Mouse (Mus musculus) gastrocnemius, postnatal 25 days (tissue): Measurements from ENCODE around the gene Ago4. TPM values are rescaled to one million over a fixed set of nuclear protein-coding genes. Genes with fewer than 3 reads are reported as not detected.
"Not testable (repeated sequence)": the region's sequence is repeated elsewhere in the genome, so short reads cannot be mapped to it uniquely, and the experiment has no call there.

Experiments
- DNase-seq: peaks from one replicate; pipeline ENCODE4 v3.0.0; 2022
- long read RNA-seq, 2 experiments: library from polyadenylated mRNA; stranded (forward); transcript quantifications; one replicate each; pipeline ENCODE4 v2.0.0; 2021
- total RNA-seq, 2 experiments: library from RNA; stranded (reverse); gene quantifications; 1 replicate in 1 of 2; 2 replicates in 1 of 2; pipeline ENCODE4 v1.2.3; 2021

Gene Ago4
- 1 to 10 TPM; 4.4 to 5.1 TPM for total RNA-seq
- long read RNA-seq, experiment 1, partial matches to known transcripts = 0 of 1 reads
- long read RNA-seq, experiment 1, other reads (novel, unspliced or antisense) = 1 of 1 reads
- long read RNA-seq, experiment 2, partial matches to known transcripts = 5 of 7 reads
- long read RNA-seq, experiment 2, other reads (novel, unspliced or antisense) = 2 of 7 reads

DNA sequence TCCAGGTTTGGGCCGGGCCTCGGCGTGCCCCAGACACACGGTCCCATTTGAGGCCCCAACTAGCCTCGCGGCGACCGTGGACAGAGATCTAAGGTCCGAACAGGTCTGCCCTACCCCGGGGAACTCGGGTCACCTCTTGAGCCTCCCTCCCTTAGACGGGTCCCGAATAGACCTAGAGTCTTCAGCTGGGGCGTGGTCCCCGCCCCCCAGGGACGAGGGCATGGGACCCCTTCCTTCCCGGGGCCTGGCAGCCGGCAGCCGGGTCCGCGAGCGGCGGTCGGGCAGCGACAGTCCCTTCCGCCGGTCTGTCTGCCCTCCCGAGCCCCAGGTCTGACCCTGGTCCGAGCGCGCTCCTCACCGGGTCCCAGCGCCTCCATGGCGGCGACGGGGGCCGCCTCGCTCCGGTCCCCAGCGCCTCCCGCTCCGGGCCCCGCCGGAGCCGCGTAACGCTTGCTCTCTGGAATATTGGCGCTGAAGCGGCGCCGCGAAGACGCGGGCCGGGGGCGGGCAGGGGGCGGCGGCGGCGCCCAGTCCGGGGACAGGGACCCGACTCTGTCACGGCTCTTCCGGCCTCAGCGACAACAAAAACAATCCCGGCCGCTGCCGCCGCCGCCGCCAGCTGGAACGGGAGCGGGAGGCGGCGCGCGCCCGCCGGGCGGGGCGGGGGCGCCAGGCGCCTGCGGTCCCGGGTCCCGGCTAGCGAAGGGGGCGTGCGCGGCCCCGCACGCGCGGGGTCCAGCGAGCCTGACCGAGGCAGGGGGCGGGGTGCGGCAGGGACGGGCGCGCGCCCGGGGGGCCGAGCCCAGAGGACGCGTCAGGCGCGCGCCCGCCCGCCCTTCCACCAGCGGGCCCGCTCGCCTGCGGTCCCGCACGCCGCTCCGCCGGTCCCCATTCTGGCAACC is at the start of gene Ago4:
TSS of gene Ago4 (minus strand) at position 646 of the 902 bp plus-strand sequence.
- peak; percentile 67 for DNase-seq

DNA sequence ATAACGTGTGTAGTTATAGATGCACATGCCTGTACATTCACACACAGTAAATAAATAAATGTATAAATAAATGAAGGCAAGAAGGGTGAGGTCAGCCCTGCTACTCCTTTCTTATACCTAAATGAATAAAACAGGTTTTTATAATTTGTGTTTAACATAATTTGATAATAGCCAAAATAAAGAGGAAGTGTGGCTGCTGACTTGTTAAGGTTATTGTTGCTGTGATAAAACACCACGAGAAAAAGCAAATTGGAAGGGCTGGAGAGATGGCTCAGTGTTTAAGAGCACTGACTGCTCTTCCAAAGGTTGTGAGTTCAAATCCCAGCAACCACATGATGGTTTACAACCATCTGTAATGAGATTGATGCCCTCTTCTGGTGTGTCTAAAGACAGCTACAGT is 45.8 kb upstream of the Ago4 start:
- no peak for DNase-seq

DNA sequence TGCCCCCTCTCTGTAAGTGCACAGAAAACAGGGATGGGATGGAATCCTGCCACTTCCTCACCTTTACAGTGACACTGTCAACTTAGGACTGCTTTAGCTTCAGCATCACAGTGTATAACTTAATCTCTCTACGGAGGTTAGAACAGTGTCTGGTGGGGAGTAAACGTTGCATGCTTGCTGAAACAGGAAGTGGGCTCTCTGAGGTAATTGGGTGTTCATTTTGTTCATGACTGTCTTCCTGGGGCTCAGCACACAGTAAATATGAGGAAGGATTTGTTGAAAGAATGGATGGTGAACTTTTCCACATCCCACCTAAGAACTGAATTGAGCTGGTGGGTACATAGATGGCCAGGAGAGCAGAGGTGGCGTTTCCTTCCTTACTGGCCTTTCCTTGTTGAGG is 44.6 kb upstream of the Ago4 start:
- DNase-seq = no peak

DNA sequence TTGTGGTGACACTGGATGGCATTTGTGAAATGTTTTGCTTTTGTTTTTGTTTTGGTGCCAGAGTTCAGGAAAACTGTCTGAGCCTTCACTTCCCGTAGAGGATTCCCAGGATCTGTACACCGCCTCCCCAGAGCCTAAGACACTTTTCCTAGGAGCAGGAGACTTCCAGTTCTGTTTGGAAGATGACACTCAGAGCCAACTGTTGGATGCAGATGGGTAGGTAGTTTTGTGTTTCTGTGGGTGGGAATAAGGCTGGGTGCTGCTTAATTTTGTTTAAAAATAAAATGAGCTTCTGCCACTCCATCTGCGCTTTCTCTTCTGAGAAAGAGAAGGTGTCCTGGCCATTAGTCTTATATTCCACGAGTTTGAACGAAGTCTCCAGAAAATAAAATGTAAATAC is 43.0 kb upstream of the Ago4 start:
- DNase-seq = no peak

DNA sequence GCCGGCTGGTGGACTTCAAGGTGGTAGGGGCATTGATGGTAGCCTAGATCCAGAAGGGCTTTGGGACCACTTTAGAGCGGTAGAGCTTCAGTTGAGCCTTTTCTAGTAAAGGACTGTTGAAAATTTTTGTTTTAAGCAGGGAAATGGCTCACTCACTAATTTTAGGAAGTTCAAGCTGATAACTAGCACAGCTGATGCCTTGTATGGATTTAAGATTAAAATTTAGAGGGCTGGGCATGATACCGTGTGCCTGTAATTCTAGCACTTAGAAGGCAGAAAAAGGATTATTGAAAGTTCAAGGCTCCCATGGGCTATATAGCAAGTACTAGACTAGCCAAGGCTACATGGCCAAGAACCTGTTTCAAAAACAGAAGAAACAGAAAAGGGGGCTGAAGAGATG is 36.5 kb upstream of the Ago4 start:
- DNase-seq = no peak

DNA sequence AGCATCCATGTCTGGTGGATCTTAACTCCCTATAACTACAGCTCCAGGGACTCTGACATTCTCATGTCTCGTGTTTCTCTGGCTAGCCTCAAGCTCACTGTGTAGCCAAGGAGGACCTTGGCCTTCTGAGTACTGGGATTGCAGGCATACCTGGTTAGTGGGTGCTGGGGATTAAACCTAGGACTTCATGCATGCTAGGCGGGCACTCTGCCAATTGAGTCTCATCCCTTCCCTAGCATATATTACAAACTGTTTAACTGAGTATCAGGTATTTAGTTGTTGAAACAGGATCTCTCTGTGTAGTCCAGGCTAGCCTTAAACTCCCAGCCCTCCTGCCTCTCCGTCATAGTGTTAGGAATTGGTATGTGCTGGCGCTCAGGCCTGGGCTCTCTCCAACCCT is 34.0 kb upstream of the Ago4 start:
- DNase-seq = no peak

DNA sequence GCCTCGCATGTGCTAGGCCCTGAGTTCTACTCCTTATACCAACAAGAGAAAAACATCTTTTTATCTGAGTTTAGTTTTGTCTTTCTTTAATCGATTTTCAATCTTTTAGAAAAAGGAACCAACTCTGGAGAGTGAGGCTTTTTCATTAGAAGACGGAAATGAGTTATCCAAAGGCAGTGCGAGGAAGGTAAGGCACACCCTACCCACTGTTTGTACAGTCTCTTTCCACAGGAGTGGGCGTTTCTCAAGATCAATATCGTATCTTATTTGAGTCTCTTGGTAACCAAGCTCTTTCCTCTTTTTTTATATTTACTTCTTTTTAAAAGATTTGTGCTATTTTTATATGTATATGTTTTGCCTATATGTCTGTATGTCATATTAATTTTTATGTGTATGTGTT is 30.5 kb upstream of the Ago4 start:
- DNase-seq = no peak

DNA sequence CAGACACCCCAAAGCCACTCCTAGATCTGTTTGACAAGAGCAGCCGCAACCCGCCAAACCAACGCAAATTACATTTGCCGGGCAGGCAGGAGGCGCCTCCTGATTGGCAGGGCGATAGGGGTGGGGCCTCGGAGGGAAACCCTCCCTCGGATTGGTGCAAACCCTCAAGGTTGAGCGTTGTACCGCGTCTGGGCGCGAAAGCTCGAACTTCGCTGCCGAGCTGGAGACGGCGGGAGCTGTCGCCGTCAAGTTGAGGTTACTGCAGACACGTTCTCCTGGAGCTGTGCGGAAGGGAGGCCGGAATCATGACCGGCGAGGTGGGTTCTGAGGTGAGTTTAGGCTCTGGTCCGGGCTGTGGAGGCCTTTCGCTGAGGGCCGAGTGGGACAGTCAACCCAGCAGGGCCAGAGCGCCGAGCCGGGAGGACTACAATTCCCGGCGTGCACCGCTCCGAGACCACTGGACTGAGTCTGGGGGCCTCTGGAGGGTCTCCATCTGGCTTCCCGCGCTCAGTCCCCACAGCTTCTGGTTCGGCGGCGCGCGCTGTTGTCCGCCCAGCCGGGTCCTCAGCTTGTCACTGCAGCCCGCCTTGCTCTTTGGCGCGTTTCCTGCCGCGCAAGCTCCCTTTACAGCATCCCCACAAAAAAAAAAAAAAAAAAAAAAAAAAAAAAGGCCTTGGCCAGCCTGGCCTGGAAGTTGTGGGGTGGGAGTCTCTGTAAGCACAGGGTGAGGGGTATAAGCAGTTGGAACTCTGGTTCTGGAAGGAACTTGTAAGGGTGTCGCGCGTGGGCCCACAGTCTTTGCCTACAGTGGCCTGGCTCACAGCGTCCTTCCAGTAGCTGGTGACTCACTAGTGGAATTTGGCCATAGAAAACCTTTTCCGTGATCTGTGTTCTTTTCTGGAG is 23.8 kb upstream of the Ago4 start, which contains the start of gene Clspn:
TSS of gene Clspn (plus strand) at position 127 of the 903 bp plus-strand sequence.
- peak; percentile 83 for DNase-seq

DNA sequence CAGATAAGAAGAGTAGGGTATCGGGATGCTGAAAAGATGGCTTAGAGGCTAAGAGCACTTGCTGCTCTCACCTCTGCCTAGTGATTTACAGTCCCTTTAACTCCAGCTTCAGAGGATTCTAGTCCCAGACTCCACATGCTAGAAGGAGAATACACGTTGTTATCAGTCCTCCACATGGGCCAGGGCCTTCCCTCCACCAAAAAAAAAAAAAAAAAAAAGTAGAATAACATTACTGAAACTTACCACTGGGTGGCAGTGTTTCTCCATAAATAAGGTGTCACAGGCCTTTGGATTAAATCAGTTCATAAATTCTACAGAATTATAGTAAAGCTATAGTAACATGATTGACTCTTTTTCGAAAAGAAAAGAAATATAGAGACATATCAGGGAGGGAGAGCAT is 21.2 kb upstream of the Ago4 start:
- no peak for DNase-seq

DNA sequence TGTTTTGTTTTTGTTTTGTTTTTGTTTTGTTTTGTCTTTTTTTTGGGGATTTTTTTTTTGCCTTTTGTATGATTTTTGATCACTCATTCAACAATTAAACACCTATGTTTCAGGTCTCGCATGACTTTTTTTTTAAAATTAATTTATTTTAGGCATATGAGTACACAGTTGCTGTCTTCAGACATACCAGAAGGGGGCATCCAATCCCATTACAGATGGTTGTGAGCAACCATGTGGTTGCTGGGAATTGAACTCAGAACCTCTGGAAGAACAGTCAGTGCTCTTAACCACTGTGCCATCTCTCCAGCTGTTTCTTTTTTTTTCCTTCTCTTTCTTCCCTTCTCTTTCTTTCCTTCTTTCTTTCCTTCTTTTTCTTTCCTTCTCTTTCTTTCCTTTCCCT is 20.4 kb upstream of the Ago4 start:
- no peak for DNase-seq

DNA sequence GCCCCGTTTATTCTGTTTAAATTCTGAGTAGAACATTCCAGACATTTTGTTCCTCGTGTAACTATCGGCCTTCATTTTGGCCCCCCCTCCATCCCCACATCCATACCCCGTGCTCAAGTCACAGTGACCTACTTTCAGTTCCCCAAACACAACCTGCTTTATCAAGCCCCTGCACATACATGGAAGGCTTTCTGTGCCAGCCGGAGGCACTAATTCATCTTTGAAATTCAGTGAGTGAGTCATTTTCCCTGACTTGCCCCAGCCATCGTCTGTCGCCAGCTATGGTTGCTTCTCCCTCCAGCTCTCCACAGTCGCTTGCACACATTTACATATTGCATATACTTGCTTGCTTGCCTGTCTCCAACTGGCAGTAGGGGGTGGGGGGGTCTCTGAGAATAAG is 19.8 kb upstream of the Ago4 start:
- no peak for DNase-seq

DNA sequence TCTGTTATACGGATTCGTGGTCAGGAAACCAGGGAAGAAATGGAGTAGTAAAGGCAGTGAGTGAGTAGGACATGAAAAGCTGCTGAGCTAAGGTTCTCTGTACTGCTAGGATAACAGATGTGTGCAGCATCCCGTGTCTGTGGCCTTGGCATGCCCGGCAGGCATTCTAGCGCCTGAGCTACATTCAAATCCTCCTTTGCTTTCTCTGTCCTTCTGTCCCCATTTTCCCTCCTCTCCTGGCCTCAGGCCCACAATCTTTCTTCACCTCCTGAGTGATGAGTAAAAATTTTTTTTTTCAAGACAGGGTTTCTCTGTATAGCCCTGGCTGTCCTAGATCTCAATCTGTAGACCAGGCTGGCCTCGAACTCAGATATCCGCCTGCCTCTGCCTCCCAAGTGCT is 18.9 kb upstream of the Ago4 start:
- no peak for DNase-seq

DNA sequence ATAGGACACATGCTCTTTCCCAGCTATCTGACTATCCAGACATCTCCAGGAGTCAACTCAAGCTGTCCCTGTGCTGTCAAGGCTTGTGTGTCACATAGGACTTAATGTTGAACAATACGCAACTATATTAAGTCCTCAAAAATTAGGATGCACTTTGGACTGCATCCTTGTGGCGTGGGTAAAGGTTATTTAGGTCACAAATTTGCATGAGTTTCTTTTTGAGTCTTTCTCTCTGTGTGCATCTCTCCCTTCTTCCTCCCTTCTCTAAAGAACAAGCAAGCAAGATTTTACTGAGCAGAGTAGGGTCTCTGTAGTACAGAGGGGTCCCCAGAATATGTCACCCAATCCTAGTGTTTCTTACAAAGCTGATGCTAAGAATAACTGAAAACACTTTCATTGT is 12.9 kb upstream of the Ago4 start:
- DNase-seq = no peak

DNA sequence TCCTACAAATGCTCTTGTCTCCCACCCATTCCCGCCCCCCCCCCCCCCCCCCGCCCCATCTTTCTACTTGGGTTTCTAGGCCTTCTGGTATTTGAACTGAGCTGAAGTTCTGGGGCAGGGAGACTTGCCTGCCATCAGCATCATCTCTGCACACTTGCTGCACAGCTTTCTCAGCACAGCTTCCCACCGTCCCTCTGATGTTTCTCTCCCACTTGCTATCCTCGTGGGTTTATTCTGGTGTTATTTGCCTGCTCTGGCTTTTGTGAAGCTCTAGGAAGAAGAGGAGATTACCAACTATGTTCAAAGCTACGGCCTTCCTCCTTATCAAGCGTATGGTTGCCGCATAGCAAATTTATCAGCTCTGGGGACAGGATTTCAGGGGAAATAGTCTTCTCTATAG is 12.4 kb upstream of the Ago4 start:
- DNase-seq = no peak

DNA sequence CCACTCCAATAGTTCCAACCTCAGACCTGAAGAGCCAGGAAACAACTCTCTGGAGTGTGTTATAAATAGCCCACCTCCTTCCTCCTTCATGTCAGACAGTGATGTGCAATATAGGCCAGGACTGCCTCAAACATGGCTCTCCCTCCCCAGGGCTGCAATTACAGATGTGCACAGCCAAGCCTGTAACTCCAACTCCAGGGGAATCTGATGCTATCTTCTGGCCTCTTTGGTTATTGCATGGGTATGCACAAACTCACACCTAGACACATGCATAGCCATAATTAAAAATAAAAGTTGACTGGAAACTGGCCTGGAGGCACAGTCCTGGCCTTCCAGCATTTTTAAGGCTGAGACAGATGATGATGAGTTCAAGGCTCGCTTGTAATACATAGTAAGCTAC is 11.7 kb upstream of the Ago4 start:
- DNase-seq = no peak

DNA sequence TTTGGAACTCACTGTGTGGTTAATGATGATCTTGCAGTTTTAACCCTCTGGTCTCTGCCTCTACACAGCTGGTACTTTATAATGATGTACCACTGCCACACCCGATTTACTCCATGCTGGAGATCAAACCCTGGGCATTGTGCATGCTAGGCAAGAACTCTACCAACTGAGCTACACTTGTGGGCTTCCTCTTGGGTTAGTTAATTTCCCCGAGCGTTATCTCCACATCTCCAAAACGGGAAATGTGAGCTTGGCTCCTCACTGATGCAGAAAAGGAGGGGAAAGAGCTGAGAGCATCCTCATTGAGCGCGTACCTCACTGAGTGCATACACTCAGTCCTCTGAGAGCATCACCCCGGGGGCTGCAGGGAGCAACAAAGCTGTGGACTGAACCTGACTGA is 9.6 kb upstream of the Ago4 start:
- DNase-seq = no peak

DNA sequence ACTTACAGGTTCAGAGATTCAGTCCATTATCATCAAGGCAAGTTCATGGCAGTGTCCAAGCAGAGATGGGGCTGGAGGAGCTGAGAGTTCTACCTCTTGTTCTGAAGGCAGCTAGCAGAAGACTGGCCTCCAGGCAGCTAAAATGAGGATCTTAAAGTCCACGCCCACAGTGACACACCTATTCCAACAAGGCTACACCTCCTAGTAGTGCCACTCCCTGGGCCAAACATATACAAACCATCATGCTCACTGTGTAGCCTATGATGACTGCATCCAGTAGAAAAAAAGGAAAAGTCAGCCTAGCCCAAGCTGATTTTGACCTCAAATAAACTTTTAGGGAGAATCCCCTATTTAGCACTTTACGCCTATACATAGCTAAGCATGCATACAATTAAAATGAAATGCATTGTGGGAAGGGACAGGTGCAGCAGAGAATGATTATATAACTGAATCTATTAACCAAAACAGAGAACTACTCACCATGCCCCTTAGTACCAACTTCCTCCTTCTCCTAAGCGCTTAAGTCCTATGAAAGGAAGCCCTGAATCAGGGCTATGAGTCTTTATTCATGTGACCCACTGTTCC is 7.3 kb upstream of the Ago4 start:
- no peak for DNase-seq

DNA sequence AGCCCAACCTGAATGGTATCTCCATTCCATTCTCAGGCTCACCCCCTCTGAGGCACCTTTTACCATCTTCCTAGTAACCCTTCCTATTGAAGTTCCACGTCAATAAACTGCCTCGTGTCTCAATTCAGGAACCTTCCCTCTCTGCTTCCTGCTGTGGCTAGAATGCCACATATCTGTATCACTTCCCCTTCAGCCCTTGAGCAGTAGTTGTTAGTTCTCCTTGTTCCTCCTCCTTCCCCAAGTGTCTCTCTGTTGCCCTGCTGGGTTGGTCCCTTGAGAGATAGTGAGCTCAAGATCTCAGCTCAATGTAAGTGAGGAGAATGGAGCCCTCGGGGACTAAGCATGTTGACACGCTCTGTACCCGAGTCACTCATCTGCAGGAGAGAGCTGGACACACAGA is 3.6 kb upstream of the Ago4 start:
- no peak for DNase-seq

DNA sequence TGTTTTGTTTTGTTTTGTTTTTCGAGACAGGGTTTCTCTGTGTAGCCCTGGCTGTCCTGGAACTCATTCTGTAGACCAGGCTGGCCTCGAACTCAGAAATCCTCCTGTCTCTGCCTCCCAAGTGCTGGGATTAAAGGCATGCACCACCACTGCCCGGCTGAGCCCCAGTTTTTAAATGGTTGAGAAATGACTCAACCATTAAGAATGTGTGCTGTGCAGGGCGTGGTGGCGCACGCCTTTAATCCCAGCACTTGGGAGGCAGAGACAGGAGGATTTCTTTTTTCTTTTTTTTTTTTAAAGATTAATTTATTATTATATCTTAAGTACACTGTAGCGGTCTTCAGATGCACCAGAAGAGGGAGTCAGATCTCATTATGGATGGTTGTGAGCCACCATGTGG is 2.4 kb upstream of the Ago4 start:
- not testable (repeated sequence) for DNase-seq

DNA sequence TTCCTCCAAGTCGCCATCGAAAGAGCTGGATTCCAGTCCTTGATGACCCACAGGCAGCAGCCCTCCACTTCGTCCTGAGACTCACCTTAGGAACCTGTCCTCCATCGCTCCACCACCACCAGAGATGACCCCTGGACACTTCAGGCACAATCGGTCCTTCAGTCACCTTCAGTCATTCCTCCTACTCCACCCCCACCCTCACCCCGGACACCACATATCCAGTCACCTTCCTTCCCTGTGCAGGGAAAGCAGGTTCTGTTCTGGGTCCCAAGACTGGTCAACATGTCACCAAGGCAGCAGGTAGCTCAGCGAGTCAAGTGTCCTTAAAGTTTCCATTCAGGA is 428 bp upstream of the Ago4 start:
- no peak for DNase-seq

DNA sequence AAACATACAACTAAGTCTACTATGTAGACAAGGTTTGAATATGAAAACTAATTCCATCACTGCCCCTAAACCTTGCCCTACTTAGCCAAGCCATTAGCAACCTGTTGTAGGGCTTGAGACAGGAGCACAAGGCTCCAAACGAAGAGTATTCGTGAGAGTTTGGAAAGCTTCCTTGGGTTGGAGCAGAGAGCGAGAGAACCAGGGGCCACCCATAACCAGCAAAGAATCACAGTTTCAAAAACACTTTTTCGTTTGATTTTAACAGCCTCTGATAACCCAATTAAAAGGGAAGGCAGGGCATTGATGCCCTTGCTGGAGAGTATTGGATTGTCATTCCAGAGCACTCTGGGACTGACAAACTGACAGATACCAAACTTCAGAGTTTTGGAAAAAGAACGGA is 980 bp downstream of the Ago4 start:
- DNase-seq = no peak

DNA sequence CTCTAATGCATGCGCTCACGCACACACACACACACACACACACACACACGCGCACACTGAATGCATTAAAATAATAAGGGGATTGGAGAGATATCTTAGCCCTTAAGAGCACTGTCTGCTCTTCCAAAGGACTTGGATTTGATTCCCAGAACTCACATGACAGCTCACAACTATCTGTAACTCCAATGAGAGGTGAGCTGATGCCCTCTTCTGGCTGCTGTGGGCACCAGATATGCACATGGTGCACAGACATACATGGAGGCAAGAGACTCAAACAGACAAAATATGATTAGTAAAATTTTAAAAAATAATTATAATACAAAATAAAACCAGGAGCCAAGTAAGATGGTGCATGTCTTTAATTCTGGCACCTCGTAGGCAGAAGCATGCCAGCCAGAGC is 6.4 kb downstream of the Ago4 start:
- DNase-seq = no peak

DNA sequence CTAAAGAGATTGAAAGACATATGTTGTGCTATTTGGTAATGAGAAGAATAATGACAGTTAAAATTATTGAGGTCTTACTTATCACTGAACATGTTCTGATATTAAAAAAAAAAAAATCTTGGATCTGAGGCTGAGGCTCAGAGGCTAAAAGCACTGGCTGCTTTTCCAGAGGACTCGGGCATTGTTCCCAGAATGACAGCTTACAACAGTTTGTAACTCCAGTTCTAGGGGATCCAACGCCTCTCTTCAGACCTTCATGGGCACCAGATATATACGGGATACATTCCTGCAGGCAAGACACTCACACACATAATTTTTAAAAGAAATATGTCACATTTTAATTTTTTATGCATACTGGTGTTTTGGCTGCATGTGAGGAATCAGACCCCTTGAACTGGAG is 7.1 kb downstream of the Ago4 start:
- DNase-seq = no peak
